In the genomic region with DNA sequence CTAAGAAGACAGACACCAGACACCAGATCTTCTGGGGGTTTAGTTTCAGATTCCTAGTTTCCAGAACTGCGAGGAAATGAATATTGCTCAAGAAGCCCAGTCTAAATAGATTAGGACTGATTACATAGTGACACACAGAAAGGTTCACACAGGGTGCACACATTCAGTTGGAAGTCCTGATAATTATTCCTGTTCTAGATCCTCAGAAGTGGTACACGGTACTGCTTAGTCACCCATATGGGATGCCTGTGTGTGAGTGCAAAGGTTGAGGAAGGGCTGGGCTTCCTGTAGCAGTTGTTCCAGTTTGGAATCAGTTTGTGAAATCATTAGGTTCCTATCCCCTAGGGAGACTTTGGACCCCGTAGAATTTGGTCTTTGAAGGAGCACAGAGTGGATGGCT, we compare ENCODE assay signal across 39 mouse cellular contexts. TPM values are rescaled to one million over a fixed set of nuclear protein-coding genes. Genes with fewer than 3 reads are reported as not detected.
DNase-seq lines count a peak whose midpoint lies in the region; ATAC-seq and TF ChIP-seq lines count a peak whose summit lies in the region.
"Had no signal": no experiment of that assay in that cellular context is flagged by ENCODE, and none has a peak within 500 bp of the region (broad histone marks: within the 10 kb centered on the region; RNA-seq: fewer than 3 reads in every experiment).

No protein-coding gene starts in this region.

- no peak for TF ChIP-seq POLR2A in embryonic fibroblast, embryonic 13.5 days (IDR thresholded peaks at IDR 0.05; ENCODE audit: low read depth, low read length)

- H3K27ac ChIP-seq in kidney, postnatal 0 days, result no peak overlapping the region
- H3K27ac ChIP-seq in kidney, embryonic 14.5 days (ENCODE audit: low read depth, low read length), result no peak overlapping the region
- H3K27ac ChIP-seq in embryonic fibroblast, embryonic 13.5 days (ENCODE audit: insufficient read depth, low read length), result peak overlapping the region; percentile 93
- H3K27ac ChIP-seq in hindbrain, embryonic 12.5 days, result no peak overlapping the region
- H3K27ac ChIP-seq: embryonic facial prominence, embryonic 12.5 days; gastrocnemius, adult 2 months; heart, adult 2 months; hindbrain, embryonic 10.5 days; liver, embryonic 14.5 days; midbrain, embryonic 12.5 days; neural tube, embryonic 12.5 days had no signal

- H3K4me3 ChIP-seq in kidney, postnatal 0 days (replicated peaks; ENCODE audit: low read depth, low read length), result no peak overlapping the region
- no peak overlapping the region for H3K4me3 ChIP-seq in kidney, embryonic 14.5 days (ENCODE audit: low read length)
- no peak overlapping the region for H3K4me3 ChIP-seq in embryonic fibroblast, embryonic 13.5 days (ENCODE audit: insufficient read depth, low read length)
- H3K4me3 ChIP-seq in hindbrain, embryonic 12.5 days, result no peak overlapping the region
- H3K4me3 ChIP-seq: embryonic facial prominence, embryonic 12.5 days; gastrocnemius, adult 2 months; heart, adult 2 months; hindbrain, embryonic 10.5 days; megakaryocyte, embryonic 14.5 days; midbrain, embryonic 12.5 days; myocyte; neural tube, embryonic 12.5 days had no signal

- H3K9ac ChIP-seq in kidney, postnatal 0 days (ENCODE audit: low read depth, low read length), result no peak overlapping the region
- no peak overlapping the region for H3K9ac ChIP-seq in kidney, embryonic 14.5 days (ENCODE audit: low read depth, low read length)
- no peak overlapping the region for H3K9ac ChIP-seq in hindbrain, embryonic 12.5 days
- H3K9ac ChIP-seq: embryonic facial prominence, embryonic 12.5 days; liver, embryonic 14.5 days; midbrain, embryonic 12.5 days; neural tube, embryonic 12.5 days had no signal

- TF ChIP-seq CTCF in kidney, postnatal 0 days (IDR thresholded peaks at IDR 0.05; ENCODE audit: low read depth), result no peak
- TF ChIP-seq CTCF in embryonic fibroblast, embryonic 13.5 days (IDR thresholded peaks at IDR 0.05; ENCODE audit: borderline replicate concordance, insufficient read depth, low read length), result no peak

- H3K27me3 ChIP-seq in kidney, postnatal 0 days (ENCODE audit: insufficient read depth, low read length), result no peaks in the 10 kb centered on the region
- no peaks in the 10 kb centered on the region for H3K27me3 ChIP-seq in kidney, embryonic 14.5 days (ENCODE audit: control insufficient read depth, insufficient read depth, low read length)
- H3K27me3 ChIP-seq in hindbrain, embryonic 12.5 days, result no peaks in the 10 kb centered on the region
- H3K27me3 ChIP-seq: CH12.LX; embryonic facial prominence, embryonic 12.5 days; megakaryocyte, embryonic 14.5 days; midbrain, embryonic 12.5 days; neural tube, embryonic 12.5 days had no signal

- no peaks in the 10 kb centered on the region for H3K36me3 ChIP-seq in kidney, postnatal 0 days (ENCODE audit: insufficient read depth, low read length)
- H3K36me3 ChIP-seq in kidney, embryonic 14.5 days (ENCODE audit: control insufficient read depth, insufficient read depth, low read length), result no peaks in the 10 kb centered on the region
- H3K36me3 ChIP-seq in hindbrain, embryonic 12.5 days, result no peaks in the 10 kb centered on the region
- H3K36me3 ChIP-seq: embryonic facial prominence, embryonic 12.5 days; hindbrain, embryonic 10.5 days; midbrain, embryonic 12.5 days; neural tube, embryonic 12.5 days had no signal

- H3K9me3 ChIP-seq in kidney, postnatal 0 days (replicated peaks; ENCODE audit: low read length), result no peaks in the 10 kb centered on the region
- no peaks in the 10 kb centered on the region for H3K9me3 ChIP-seq in kidney, embryonic 14.5 days (ENCODE audit: control insufficient read depth, low read length)
- no peaks in the 10 kb centered on the region for H3K9me3 ChIP-seq in hindbrain, embryonic 12.5 days (replicated peaks)
- H3K9me3 ChIP-seq: embryonic facial prominence, embryonic 12.5 days; hindbrain, embryonic 10.5 days; megakaryocyte, embryonic 14.5 days; midbrain, embryonic 12.5 days; neural tube, embryonic 12.5 days had no signal

- no peak for ATAC-seq in kidney, postnatal 0 days (replicated peaks; ENCODE audit: low FRiP score, low read depth)
- no peak for ATAC-seq in kidney, embryonic 14.5 days (ENCODE audit: low FRiP score, low TSS enrichment)
- peak; percentile 26; the same call in 1 of the 2 replicates for ATAC-seq in megakaryocyte progenitor cell, adult 5-6 weeks (replicated peaks; ENCODE audit: poor library complexity)
- no peak for ATAC-seq in hindbrain, embryonic 12.5 days (ENCODE audit: low FRiP score)
- ATAC-seq: hindbrain, embryonic 16.5 days had no signal

- WGBS in kidney, postnatal 0 days, result 56% methylated on average over 3 of the region's 3 CpGs
- 68% methylated on average over 3 of the region's 3 CpGs for WGBS in kidney, embryonic 14.5 days
- 83% methylated on average over 3 of the region's 3 CpGs for WGBS in hindbrain, embryonic 12.5 days

- DNase-seq in kidney, postnatal 0 days (ENCODE audit: low spot score), result peak; percentile 16
- DNase-seq in 3T3-L1 (ENCODE audit: low read depth, low spot score), result peak; percentile 21
- DNase-seq in adrenal gland, adult 18-20 months (ENCODE audit: low spot score in 2 of 2), result no peak
- DNase-seq: adrenal gland, postnatal 10 days; cerebellum, adult 11 months; cerebellum, adult 9-10 months; embryo, embryonic 11 days; gastrocnemius, adult 2 months; gastrocnemius, postnatal 36 days; heart, adult 2 months; heart, postnatal 14 days; kidney, adult 11 months; kidney, postnatal 14 days; liver; lung, postnatal 36 days; right cerebral cortex, adult 18-20 months; spleen, adult 18-20 months had no signal

- H3K4me1 ChIP-seq in kidney, postnatal 0 days (replicated peaks; ENCODE audit: insufficient read depth, low read length), result no peaks in the 10 kb centered on the region
- peaks cover 3% of the 10 kb centered on the region for H3K4me1 ChIP-seq in kidney, embryonic 14.5 days (ENCODE audit: control insufficient read depth, insufficient read depth, low read length)
- H3K4me1 ChIP-seq in embryonic fibroblast, embryonic 13.5 days (ENCODE audit: control insufficient read depth, insufficient read depth, low read length), result peaks cover 8% of the 10 kb centered on the region
- H3K4me1 ChIP-seq in hindbrain, embryonic 12.5 days, result no peaks in the 10 kb centered on the region
- H3K4me1 ChIP-seq: embryonic facial prominence, embryonic 12.5 days; hindbrain, embryonic 10.5 days; megakaryocyte, embryonic 14.5 days; midbrain, embryonic 12.5 days; neural tube, embryonic 12.5 days had no signal

- no peak overlapping the region for H3K4me2 ChIP-seq in kidney, postnatal 0 days (ENCODE audit: low read length)
- no peak overlapping the region for H3K4me2 ChIP-seq in kidney, embryonic 14.5 days (replicated peaks; ENCODE audit: low read depth, low read length)
- H3K4me2 ChIP-seq in hindbrain, embryonic 12.5 days (replicated peaks), result no peak overlapping the region
- H3K4me2 ChIP-seq: embryonic facial prominence, embryonic 12.5 days; midbrain, embryonic 12.5 days; neural tube, embryonic 12.5 days had no signal

RNA-seq across cellular contexts. Expression of gene Tnfsf8, which starts 55.1 kb away (rescaled TPM):
- 0.04 TPM in 1 of 2 replicates, not detected in the other for polyA plus RNA-seq in kidney, postnatal 0 days (2015; fragmentation: Nextera tagmentation; extraction: Ambion mirVana)
- not detected in 2 replicates for polyA plus RNA-seq in kidney, embryonic 14.5 days (2014; fragmentation: Nextera tagmentation; extraction: Ambion mirVana)
- polyA plus RNA-seq in embryonic fibroblast, embryonic 13.5 days (2011; ENCODE audit: insufficient read length, low read depth, missing spikeins), result 0.25 and 0.90 TPM in 2 replicates
- total RNA-seq in megakaryocyte progenitor cell, adult 5-6 weeks (2015), result 0.81 and 1.3 TPM in 2 replicates
- total RNA-seq in megakaryocyte progenitor cell, adult 5-6 weeks (2017), result 0.58 and 1.2 TPM in 2 replicates
- total RNA-seq in adrenal gland, adult 18-20 months (2021), result under 1 TPM in 1 of 2 experiments, not detected in 1; 0.07 TPM
- polyA plus RNA-seq in hindbrain, embryonic 12.5 days (2016; fragmentation: Nextera tagmentation; extraction: Ambion mirVana), result 0.08 TPM in 1 of 2 replicates, not detected in the other
- total RNA-seq: gastrocnemius, adult 2 months; gastrocnemius, postnatal 36 days; heart, adult 2 months; heart, postnatal 14 days; layer of hippocampus, adult 18-20 months; layer of hippocampus, postnatal 10 days; left cerebral cortex, adult 18-20 months; left cerebral cortex, postnatal 14 days; midbrain, postnatal 0 days had no signal
- polyA plus RNA-seq: C2C12; embryonic facial prominence, embryonic 12.5 days; forebrain, embryonic 11.5 days; hindbrain, embryonic 10.5 days; limb, embryonic 11.5 days; midbrain, embryonic 12.5 days; midbrain, postnatal 0 days; neural tube, embryonic 12.5 days; stomach, embryonic 16.5 days had no signal

Comparison
In these comparisons a context has a peak if more than half of its experiments do, and no peak if none do; other contexts are left out.
1. DNase-seq: peak in kidney, postnatal 0 days (single experiment) and 3T3-L1 (single experiment); none in adrenal gland, adult 18-20 months (0 of 2).